Mouse (Mus musculus) monocyte, adult 2 months (primary cell): ENCODE data around the gene Usp37.
"Not testable (repeated sequence)": the region's sequence is repeated elsewhere in the genome, so short reads cannot be mapped to it uniquely, and the experiment has no call there.

Experiments used
- DNase-seq, 2 experiments: peaks; one replicate each; pipeline ENCODE4 v3.0.0; 2022; ENCODE audit warnings: low spot score in 2 of 2, low read depth in 1 of 2

Usp37 gene

DNA sequence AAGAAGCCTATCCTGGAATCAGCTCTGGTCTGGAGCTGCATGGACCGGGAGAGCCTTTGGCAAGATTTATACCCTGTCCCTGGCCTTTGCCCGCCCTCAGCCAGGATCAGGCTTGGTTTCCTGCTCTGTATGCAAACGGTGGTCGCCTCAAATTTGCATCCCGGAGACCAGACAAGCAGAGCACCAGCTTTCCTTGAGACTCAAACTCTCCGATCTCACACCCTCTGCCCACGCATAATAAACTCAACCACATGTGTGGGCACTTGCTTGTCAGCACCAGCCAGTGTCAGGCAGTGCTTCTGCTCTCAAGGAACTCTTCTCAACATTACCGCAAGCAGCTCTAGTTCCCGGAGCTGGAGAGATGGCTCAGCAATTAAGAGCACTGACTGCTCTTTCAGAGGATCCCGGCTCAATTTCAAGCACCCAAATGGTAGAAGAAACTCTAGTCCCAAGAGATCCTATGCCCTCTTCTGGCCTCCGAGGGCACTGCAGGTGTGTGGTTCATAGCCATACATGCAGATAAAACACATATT is 146.1 kb downstream of the Usp37 start:
- peak in 1 of 2 experiments; percentile 71 for DNase-seq

- peak; percentile 96 to 97 for DNase-seq
Measured at GRCm38 (mm10) chr1:74397268-74397918, 146.7 kb downstream of the Usp37 start.

DNA sequence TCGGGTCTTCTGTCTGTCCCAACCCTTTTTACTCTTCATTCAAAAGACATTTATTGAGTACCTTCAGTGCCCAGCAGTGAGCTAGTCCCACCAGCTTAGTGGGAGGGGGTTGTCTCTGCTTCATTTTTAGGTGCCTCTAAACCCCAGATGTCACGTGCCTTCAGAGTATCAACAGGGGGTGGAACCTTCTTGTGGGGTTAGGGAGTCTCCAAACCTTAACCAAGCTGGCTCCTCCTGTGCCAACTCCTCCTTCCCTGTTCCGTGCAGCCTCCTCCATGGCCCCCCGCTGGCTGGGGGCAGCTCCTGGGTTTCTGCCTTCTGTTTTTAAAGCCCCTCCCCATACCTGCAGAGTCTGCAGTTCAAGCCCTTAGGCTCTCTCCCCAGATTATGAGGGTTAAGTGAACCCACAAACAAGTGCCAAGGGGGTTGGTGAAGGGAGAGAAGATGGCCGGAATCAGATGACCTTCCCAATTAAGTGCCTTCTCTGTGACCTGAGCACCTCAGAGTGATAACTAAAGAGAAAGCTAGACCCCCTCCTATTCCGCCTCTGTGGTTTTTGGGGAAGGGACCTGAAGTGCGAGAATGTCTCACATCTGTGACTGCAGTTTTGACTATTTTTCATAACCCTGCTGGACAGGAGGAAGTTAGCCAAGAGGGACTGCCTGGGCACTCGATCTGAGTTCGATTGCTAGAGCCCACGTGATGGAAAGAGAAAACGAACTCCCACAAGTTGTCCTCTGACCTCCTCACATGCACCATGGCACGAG is 147.4 kb downstream of the Usp37 start:
- DNase-seq = not testable (repeated sequence)

DNA sequence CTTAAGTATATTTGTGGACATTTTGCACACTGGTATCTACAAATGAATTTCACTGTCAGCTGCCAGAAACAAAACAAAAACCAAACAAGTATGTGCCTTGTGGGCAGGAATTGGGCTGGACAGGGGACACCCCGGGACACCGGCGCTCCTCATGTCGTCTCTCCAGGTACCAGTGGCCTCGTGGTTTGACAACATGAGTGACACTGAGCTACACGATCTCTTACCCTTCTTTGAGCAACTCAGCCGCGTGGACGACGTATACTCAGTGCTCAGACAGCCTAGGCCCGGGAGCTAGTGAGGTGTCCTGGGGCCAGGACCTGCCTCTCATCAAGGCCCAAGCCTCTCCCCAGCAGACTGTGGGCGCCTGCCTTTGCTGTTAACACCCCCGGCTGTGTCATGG is 148.8 kb downstream of the Usp37 start:
- DNase-seq = no peak

GRCm38 (mm10) chr1:74394858-74395257 is 149.2 kb downstream of the Usp37 start:
- no peak for DNase-seq

DNA sequence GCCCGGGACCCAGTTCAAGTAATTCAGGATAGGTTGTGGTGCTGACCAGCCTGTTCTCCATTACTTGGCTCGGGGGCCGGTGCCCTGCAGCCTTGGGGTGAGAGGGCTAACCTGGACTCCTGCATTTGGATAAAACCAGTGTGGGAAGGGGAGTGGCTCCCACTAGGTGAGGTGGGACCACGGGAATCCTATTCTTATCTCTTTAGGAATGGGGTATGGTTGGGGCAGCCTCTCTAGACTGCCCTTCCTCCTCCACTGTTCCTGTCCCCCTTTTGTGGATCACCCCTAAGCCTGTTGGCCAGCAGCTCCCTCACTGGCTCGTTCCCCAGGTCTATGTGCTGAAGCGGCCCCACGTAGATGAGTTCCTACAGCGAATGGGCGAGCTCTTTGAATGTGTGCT is 149.8 kb downstream of the Usp37 start:
- DNase-seq = no peak

- no peak for DNase-seq
Measured at GRCm38 (mm10) chr1:74393697-74394096, 150.4 kb downstream of the Usp37 start.

DNA sequence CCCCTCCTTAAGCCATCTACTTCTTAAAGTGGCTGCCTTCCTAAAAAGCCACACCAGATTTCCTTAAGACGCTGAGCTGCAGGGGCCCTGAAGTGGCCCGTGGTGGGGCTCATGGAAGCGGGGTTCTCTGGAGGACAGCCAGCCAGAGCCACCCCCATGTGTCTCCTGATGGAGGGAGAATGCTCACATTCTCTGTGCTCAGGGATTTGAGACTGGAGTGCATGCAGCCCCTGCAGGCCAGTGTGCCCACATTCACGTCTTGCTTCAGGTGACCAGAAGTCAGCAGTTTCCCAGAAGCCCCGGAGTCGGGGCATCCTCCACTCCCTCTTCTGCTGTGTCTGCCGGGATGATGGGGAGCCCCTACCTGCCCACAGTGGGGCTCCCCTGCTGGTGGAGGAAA is 151.1 kb downstream of the Usp37 start:
- no peak for DNase-seq

DNA sequence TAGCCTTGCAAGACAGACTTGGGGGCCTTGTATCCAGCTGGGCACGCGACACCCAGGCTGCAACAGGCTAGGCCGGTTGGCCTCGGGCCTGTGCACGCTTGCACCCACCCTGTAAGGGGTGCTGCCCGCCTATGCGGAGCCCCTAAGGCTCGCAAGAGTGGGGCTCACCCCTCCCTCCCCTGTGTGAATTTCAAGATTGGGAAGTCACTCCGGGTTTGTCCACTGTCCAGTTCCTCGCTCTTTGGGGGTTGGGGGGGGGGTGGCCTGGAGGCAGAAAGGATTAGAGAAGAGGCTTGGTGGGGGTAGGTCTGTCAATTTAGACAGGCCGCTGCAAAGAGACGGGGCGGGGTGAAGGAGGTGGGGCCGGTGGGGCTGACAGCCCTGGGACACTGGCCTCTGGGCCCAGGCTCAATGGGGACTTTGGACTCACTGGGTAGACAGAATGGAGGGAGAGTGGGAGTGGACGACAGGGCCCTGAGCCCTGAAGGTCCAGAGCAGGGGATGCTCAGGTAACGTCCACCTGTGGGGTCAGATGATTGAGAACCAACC is 151.6 kb downstream of the Usp37 start:
- no peak for DNase-seq

DNA sequence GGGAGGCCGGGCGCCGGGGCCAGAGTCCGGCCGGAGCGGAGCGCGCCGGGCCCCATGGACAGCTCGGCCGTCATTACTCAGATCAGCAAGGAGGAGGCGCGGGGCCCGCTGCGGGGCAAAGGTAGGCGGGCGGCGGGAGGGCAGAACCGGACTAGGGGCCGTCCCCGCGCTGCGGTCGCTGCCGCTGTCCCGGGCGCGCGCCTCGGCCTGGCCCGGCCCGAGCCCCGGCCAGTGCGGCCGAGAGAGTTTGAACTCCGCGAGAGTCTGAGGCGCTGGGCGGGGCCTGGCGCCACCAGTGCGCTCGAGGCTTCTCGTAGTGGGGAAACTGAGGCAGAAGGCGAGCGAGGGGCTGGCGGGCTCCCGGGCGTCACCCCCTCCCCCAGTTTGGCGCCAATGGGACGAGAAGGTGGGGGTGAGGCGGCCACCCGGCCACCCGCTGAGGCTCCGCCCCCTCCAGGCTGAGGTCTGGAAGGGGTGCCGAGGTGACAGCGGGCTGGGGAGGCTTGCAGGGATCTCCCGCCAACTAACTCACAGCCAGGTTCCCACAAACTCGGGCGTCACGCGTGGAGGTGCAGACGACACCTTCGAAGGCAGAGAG is 152.1 kb downstream of the Usp37 start:
- DNase-seq = peak in 1 of 2 experiments; percentile 68

DNA sequence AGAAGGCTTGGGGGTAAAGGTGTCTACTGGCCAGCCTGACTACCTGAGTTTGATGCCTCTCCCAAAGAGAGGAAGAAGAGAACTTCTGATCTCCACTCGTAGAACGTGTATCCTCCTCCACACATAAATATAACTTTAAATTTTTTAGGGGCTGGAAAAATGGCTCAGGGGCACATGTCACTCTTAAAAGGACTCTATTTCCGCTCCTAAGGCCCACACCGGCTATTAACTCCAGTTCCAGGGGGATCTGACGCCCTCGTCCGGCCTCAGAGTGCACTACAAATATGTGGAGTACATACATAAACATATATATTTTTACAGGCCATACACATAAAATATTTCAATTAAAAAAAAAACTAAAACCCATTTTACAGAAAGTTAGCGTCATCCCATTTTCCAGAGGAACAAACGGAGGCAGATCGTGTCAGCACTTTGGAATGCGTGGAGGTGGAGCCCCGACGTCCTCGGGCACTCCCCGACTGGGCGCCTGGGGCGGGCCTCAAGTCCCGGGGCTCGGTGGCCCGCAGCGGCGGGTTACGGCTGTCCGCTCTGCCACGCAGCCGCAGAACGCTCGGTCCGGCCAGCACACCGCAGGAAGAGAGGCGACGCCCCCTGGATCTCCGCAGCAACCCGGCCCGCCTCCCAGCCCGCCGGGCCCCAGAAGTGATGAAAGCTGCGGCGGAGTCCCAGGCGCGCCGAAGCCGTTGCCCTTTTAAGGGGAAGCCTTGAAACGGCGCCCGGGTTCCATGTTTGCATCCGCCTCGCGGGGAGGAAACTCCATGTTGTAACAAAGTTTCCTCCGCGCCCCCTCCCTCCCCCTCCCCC is 152.9 kb downstream of the Usp37 start, which contains the start of gene Ctdsp1:
Gene Ctdsp1, plus strand, starts transcription at position 586 of the 825 bp plus-strand sequence.
- peak; percentile 90 to 93 for DNase-seq

GRCm38 (mm10) chr1:74390287-74390906 is 153.7 kb downstream of the Usp37 start:
- DNase-seq = peak in 1 of 2 experiments; percentile 63

DNA sequence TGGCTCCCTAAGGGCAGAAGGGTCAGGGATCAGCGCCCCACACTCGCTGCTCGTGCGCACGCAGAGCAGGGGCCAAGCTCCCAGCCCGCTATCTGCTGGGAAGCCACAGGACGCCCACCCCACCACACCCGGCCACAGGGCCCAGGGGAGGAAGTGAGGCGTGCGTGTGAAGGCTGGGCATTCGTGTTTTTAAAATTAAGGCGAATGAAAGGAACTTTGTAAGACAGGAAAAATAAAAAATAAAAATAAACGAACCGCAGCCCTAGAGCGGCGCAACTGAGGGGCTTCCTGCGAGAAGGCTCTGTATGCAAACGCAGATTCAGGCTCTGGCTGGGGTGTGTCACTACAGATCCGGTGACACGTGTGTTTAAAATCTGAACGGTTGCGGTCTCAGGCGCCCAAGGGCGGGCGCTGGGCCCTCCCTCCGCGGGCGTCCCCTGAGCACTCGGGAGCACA is 154.2 kb downstream of the Usp37 start:
- no peak for DNase-seq

DNA sequence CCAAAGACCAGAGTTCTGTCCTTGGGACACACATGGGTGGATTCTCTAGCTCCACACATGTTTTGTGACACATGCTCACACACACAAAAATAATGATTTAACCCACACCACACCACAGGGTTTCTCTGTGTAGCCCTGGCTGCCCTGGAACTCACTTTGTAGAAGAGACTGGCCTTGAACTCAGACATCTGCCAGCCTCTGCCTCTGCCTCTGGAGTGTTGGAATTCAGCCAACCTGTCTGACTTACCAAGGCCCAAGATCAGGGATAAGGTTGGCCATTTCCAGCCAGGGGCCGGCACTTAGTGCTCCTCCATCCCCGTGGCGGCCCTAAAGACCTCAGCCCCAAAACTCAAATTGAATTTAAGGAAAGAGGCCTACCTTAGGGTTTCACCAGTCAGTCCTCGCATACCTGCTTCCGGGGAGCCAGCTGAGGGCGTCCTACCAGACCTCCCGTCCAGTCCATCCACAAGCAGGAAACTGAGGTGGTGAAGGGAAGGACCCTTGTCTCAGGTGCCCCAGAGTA is 155.6 kb downstream of the Usp37 start:
- DNase-seq = no peak

GRCm38 (mm10) chr1:74387386-74387988 is 156.6 kb downstream of the Usp37 start:
- DNase-seq = no peak

DNA sequence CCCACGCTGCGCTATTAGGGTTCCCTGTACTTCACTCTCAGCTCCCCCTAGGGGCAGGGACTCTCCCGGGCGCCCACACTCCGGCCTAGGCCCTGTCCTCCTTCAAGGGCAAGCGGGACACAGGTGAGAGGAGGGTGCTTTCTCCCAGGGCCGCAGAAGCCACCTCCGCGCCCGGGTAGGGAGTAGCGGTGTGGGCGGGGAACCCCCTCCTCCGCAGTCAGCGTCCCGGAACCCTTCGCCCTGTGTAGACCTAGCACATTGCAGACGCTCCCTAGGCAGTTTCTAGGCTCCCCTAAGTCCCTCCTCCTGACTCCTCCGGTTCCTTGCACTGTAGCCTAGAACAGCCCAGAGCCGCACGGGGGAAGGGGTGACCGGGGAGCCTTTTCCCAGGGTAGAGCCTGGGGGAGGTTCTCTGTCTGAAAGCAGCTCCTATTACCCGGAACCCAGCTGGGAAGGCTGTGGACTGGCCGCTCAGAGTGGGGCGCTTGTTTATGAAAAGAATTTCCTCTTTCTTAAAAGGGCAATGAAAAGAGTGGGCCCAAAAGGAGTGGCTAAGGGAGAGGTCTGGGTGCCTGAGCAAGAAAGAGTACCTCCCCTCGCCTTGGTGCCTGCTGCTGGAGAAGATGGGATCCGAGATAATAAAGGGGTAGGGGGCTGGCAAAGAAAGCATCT is 157.2 kb downstream of the Usp37 start:
- DNase-seq = peak; percentile 88 to 93

DNA sequence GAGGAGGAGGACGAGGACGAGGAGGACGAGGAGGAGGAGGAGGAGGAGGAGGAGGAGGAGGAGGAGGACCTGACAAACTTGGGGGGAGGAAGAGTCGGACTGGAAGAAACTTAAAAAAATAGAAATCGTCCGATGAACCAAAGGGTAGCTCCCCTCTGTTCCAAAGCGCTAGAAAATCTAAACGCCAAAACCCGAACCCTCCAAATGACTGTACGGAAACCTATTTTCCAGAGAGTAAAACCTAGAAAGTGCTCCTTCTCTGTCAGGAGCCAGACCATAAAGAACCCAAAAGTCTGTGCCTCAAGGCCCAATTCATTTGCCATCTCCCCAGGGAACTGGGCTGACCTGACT is 157.7 kb downstream of the Usp37 start:
- DNase-seq = no peak

DNA sequence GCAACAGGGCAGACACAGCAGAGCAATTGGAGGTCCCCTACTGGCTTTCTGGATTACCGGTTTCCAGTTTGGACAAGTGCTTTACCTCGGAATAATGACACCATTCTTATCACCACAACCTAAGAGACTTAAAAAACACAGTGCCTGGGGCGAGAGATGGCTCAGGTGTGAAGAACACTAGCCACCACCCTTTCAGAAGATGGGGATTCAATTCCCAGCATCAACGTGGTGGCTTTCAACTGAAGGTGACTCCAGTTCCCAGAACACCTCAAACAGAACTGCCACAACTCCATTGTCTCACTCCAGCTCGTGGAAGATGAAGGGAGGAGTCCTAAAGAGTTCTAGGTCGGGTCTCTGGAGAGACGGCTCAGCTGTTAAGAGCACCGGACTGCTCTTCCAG is 158.6 kb downstream of the Usp37 start:
- no peak for DNase-seq
